Mouse (Mus musculus) stomach, postnatal 0 days (tissue): Measurements from ENCODE around the gene Otub2.

Experiments used
- CTCF ChIP-seq: IDR thresholded peaks from 2 replicates; pipeline ENCODE4 v1.5.1; 2016; ENCODE audit warnings: antibody characterized with exemption, low read depth, mild to moderate bottlenecking, moderate library complexity
- EP300 ChIP-seq: optimal IDR thresholded peaks from 2 replicates; pipeline ENCODE3; 2016; ENCODE audit warnings: antibody characterized with exemption

GRCm38 (mm10) chr12:103347406-103347805 lies 41.1 kb upstream of the Otub2 start:
- TF ChIP-seq CTCF (no peak), EP300 (no peak)
